Mouse (Mus musculus) hindbrain, embryonic 14.5 days (tissue): ENCODE data around the gene Dzip1. TPM values are rescaled to one million over a fixed set of nuclear protein-coding genes. Genes with fewer than 3 reads are reported as not detected.
A peak's percentile ranks its signal among the peaks of the same experiment; 100 is the strongest.

Experiments used
- ATAC-seq: fragments of 200-750 bp; cut with Nextera tagmentation; 2 replicates; pipeline ENCODE4 v1.8.0; 2017; ENCODE audit warnings: moderate number of reproducible peaks, mild to moderate bottlenecking, moderate TSS enrichment, moderate library complexity; ENCODE audit not compliant: low FRiP score
- DNase-seq: peaks from one replicate; pipeline ENCODE4 v3.0.0-alpha.2; 2015; ENCODE audit warnings: low spot score
- H3K27ac ChIP-seq: fragments of 300-500 bp; sonication (generic); 2 replicates; pipeline ENCODE4 v1.5.1; 2014; ENCODE audit warnings: mild to moderate bottlenecking, moderate library complexity
- H3K27me3 ChIP-seq: fragments of 300-500 bp; sonication (generic); 2 replicates; pipeline ENCODE4 v1.6.1; 2014; ENCODE audit warnings: mild to moderate bottlenecking, low read length, mixed read lengths; ENCODE audit not compliant: control insufficient read depth, insufficient read depth
- H3K36me3 ChIP-seq: fragments of 300-500 bp; sonication (generic); replicated peaks from 2 replicates; pipeline ENCODE4 v1.6.1; 2014; ENCODE audit not compliant: control insufficient read depth, insufficient read depth
- H3K4me1 ChIP-seq: fragments of 300-500 bp; sonication (generic); replicated peaks from 2 replicates; pipeline ENCODE4 v1.6.1; 2014; ENCODE audit warnings: antibody characterized with exemption, low read length, mixed read lengths; ENCODE audit not compliant: control insufficient read depth, insufficient read depth
- H3K4me2 ChIP-seq: fragments of 300-500 bp; sonication (generic); replicated peaks from 2 replicates; pipeline ENCODE4 v1.6.1; 2014; ENCODE audit warnings: mild to moderate bottlenecking, moderate library complexity
- H3K4me3 ChIP-seq: fragments of 300-500 bp; sonication (generic); replicated peaks from 2 replicates; pipeline ENCODE4 v1.5.1; 2014; ENCODE audit warnings: mild to moderate bottlenecking, low read length
- H3K9ac ChIP-seq: fragments of 300-500 bp; sonication (generic); 2 replicates; pipeline ENCODE4 v1.6.1; 2014
- H3K9me3 ChIP-seq: fragments of 300-500 bp; sonication (generic); 2 replicates; pipeline ENCODE4 v1.6.1; 2016; ENCODE audit warnings: low read length; ENCODE audit not compliant: control insufficient read depth
- WGBS: fragments of 180-500 bp; shearing (Covaris S2); extraction: QIAGEN DNeasy Blood & Tissue Kit; methylation state at CpG from one replicate; pipeline ENCODE4 v1.1.7; 2014; 5-methylcytosine and 5-hydroxymethylcytosine counted together
- polyA plus RNA-seq: library from polyadenylated mRNA; unstranded; fragments of >200 nt; fragmentation: Nextera tagmentation; extraction: Ambion mirVana; gene quantifications from 2 replicates; pipeline ENCODE4 v1.2.1, GENCODE M21; 2014

The Dzip1 gene
- polyA plus RNA-seq, result 105 and 122 TPM in 2 replicates

DNA sequence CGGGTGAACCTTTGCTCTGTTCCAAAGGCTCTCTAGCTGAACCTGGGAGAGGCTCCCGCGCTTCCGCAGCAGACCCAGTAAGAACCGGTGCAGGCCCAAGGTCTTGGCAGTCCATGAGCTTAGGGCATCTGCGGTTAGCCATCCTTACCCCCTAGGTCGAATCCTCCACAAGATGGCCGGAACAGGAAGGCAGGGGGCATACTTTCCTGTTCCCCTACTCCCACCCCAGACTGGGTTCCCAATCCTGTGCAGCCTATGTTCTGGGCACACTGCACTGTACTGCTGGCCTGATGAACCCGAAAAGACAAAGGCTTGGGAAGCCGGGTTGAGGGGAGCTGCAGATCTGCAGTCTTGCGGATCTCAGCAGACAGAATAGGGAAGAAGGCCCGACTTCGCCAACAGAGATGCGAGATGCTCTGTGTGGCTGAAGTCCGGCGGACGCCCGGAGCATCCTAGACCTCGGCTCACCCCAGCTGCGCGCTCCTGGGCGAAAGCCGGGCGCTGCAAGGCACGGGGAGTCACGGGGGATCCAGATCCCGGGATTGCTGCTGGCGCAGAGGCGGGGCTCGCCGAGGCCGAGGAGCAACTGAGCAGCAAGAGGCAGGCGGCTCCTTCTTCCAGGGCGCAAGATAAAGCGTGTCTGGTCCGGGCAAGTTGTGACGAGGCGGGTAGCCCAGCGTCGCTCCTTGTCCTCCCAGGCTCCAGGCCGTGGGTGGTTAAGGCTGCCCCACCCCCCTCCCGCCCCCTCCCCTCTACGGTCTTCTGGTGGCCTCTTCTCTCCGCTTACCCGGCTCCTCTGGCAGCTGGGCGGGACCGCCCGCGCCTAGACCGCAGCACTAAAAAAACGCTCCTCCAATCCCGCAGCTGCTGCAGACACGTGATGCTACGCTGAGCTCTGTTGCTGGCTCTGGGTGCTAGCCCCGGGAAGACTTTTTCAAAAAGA lies at the start of gene Dzip1:
Gene Dzip1, minus strand, starts transcription at position 788 of the 943 bp plus-strand sequence.
- Histone ChIP-seq H3K9ac (peak within 1 kb of the TSS; percentile 80), H3K36me3 (0 out of 2 replicates have a peak, but pooled peaks cover 10% of the 10 kb centered on the region), H3K4me2 (peak within 1 kb of the TSS; percentile 97), H3K27ac (peak within 1 kb of the TSS; percentile 91), H3K27me3 (no peaks in the 10 kb centered on the region), H3K4me3 (peak within 1 kb of the TSS; percentile 65), H3K9me3 (no peaks in the 10 kb centered on the region), H3K4me1 (peaks cover 48% of the 10 kb centered on the region)
- ATAC-seq, result peak; percentile 96
- under 1% methylated on average over 51 of the region's 55 CpGs for WGBS
- DNase-seq, result peak; percentile 82

DNA sequence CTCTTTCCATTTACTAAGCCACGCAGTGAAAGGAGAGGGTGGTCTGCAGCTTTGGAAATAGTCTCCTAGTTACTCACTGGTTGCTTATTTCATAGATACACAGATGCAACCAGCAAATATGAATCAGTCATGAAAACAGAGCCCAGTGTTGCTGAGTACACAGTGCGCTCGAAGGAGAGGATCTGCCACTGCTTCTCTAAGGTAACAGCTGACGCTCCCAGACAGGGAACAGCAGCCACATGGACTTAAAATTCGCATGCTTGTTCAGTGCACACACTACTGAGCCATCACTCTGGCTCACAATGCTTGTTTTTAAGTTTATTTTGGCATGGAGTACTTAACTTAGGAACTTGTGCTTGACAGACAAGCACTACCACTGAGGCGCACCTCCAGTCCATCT lies 47.0 kb upstream of the Dzip1 start:
- no peaks in the 10 kb centered on the region for H3K4me1 ChIP-seq
- H3K9ac ChIP-seq, result no peak overlapping the region
- no peak overlapping the region for H3K4me2 ChIP-seq
- peaks cover 83% of the 10 kb centered on the region for H3K36me3 ChIP-seq
- no peaks in the 10 kb centered on the region for H3K27me3 ChIP-seq
- ATAC-seq (no peak), DNase-seq (no peak)
- 95% methylated on average over 6 of the region's 6 CpGs for WGBS
- H3K4me3 ChIP-seq, result no peak overlapping the region
- H3K27ac ChIP-seq, result no peak overlapping the region
- no peaks in the 10 kb centered on the region for H3K9me3 ChIP-seq

DNA sequence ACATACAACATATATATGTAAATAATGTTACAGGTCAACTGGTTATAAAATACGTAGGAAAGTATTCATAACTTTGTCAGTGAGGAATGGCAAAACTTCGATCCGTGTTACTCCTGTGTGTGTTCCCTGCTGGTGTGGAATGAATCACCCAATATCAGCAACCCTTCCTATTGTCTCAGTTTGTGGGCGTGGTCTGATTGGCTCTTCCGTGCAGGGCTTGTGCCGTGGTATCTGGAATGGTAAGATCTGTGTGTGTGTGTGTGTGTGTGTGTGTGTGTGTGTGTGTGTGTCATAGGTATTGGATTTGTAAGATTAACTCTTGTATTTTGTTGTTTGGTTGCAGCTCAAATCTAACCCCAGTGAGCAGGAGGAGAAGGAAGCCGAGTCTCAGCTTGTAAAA lies 42.4 kb upstream of the Dzip1 start:
- H3K9me3 ChIP-seq, result no peaks in the 10 kb centered on the region
- H3K4me3 ChIP-seq, result no peak overlapping the region
- no peak overlapping the region for H3K4me2 ChIP-seq
- H3K36me3 ChIP-seq, result peaks cover 44% of the 10 kb centered on the region
- no peaks in the 10 kb centered on the region for H3K4me1 ChIP-seq
- no peak for DNase-seq
- no peaks in the 10 kb centered on the region for H3K27me3 ChIP-seq
- no peak overlapping the region for H3K27ac ChIP-seq
- WGBS, result 85% methylated on average over 7 of the region's 7 CpGs
- no peak for ATAC-seq
- H3K9ac ChIP-seq, result no peak overlapping the region

GRCm38 (mm10) chr14:118965356-118966000 lies 40.2 kb upstream of the Dzip1 start:
- Histone ChIP-seq H3K4me3 (no peak overlapping the region), H3K36me3 (peaks cover 43% of the 10 kb centered on the region), H3K4me2 (no peak overlapping the region), H3K27me3 (no peaks in the 10 kb centered on the region), H3K27ac (no peak overlapping the region), H3K4me1 (no peaks in the 10 kb centered on the region), H3K9ac (no peak overlapping the region), H3K9me3 (no peaks in the 10 kb centered on the region)
- ATAC-seq (no peak), DNase-seq (no peak)
- WGBS, result 97% methylated on average over 4 of the region's 4 CpGs

GRCm38 (mm10) chr14:118958010-118958409 lies 32.8 kb upstream of the Dzip1 start:
- H3K27ac ChIP-seq, result no peak overlapping the region
- H3K27me3 ChIP-seq, result no peaks in the 10 kb centered on the region
- no peak overlapping the region for H3K9ac ChIP-seq
- no peaks in the 10 kb centered on the region for H3K9me3 ChIP-seq
- no peak for DNase-seq
- peaks cover 48% of the 10 kb centered on the region for H3K36me3 ChIP-seq
- no peak for ATAC-seq
- H3K4me2 ChIP-seq, result no peak overlapping the region
- WGBS, result 88% methylated on average over 3 of the region's 3 CpGs
- no peak overlapping the region for H3K4me3 ChIP-seq
- H3K4me1 ChIP-seq, result no peaks in the 10 kb centered on the region

GRCm38 (mm10) chr14:118951912-118952583 lies 26.8 kb upstream of the Dzip1 start:
- Histone ChIP-seq H3K9me3 (no peaks in the 10 kb centered on the region), H3K27me3 (no peaks in the 10 kb centered on the region), H3K4me3 (no peak overlapping the region), H3K36me3 (peaks cover 11% of the 10 kb centered on the region), H3K4me2 (no peak overlapping the region), H3K27ac (no peak overlapping the region), H3K9ac (no peak overlapping the region), H3K4me1 (no peaks in the 10 kb centered on the region)
- WGBS, result 96% methylated on average over 9 of the region's 9 CpGs
- no peak for DNase-seq
- no peak for ATAC-seq

- 92% methylated on average over 1 of the region's 1 CpGs for WGBS
- no peaks in the 10 kb centered on the region for H3K9me3 ChIP-seq
- 0 out of 2 replicates have a peak, but pooled peaks cover under 1% of the 10 kb centered on the region for H3K36me3 ChIP-seq
- H3K4me3 ChIP-seq, result no peak overlapping the region
- H3K27ac ChIP-seq, result no peak overlapping the region
- DNase-seq, result no peak
- no peak overlapping the region for H3K9ac ChIP-seq
- no peak for ATAC-seq
- no peak overlapping the region for H3K4me2 ChIP-seq
- H3K4me1 ChIP-seq, result no peaks in the 10 kb centered on the region
- H3K27me3 ChIP-seq, result no peaks in the 10 kb centered on the region
Measured at GRCm38 (mm10) chr14:118948841-118949240, 23.6 kb upstream of the Dzip1 start.

DNA sequence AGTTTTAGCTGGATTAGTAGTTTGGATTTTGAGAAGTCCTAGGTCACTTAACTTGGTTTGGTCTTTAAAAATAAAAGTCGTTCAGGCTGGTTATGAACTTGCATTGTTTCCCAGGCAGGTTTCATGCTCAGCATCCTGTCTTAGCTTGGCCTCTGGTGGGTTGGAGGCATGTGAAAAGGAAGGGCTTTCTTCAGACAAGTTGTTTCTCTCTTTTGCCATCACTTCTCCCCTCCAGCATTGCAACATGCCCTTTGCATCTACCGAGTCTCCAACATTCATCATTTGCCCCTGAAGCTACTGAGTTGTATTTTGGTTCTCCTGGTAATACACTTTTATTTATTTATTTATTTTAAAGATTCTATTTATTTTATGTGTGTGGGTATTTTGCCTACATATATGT lies 19.4 kb upstream of the Dzip1 start:
- no peak overlapping the region for H3K4me3 ChIP-seq
- no peak overlapping the region for H3K9ac ChIP-seq
- WGBS, result 87% methylated on average over 2 of the region's 2 CpGs
- H3K27me3 ChIP-seq, result no peaks in the 10 kb centered on the region
- no peaks in the 10 kb centered on the region for H3K36me3 ChIP-seq
- H3K4me2 ChIP-seq, result no peak overlapping the region
- H3K9me3 ChIP-seq, result no peaks in the 10 kb centered on the region
- DNase-seq (no peak), ATAC-seq (no peak)
- no peak overlapping the region for H3K27ac ChIP-seq
- no peaks in the 10 kb centered on the region; the same call in 1 of the 2 replicates for H3K4me1 ChIP-seq

GRCm38 (mm10) chr14:118942076-118942475 lies 16.8 kb upstream of the Dzip1 start:
- Histone ChIP-seq H3K27me3 (no peaks in the 10 kb centered on the region), H3K36me3 (no peaks in the 10 kb centered on the region), H3K9me3 (no peaks in the 10 kb centered on the region), H3K4me3 (no peak overlapping the region), H3K9ac (no peak overlapping the region), H3K4me2 (no peak overlapping the region), H3K27ac (no peak overlapping the region), H3K4me1 (peaks cover 10% of the 10 kb centered on the region)
- ATAC-seq (no peak), DNase-seq (no peak)
- WGBS, result 40% methylated on average over 12 of the region's 12 CpGs
